In the genomic region with DNA sequence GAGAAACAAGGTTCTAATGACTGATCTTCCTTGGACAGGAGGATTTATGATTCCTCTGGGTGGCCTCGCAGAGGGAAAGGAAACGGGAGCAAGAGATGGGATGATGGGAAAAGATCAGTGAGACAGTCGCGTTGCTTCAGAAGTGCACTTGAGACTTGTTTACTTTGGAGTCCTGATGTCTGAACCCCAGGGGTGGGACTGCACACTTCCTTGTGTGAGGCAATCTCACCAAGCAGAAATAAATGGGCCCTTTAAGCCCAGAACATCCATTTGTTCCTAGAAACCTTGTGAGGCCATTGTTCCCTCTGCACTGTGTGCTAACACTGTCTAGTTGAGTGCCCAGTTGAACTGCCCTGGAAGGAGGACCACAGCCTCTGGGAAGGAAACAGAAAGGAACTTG, we compare ENCODE assay signal across 24 mouse cellular contexts.
DNase-seq lines count a peak whose midpoint lies in the region; ATAC-seq and TF ChIP-seq lines count a peak whose summit lies in the region.
"Had no signal": no experiment of that assay in that cellular context is flagged by ENCODE, and none has a peak within 500 bp of the region (broad histone marks: within the 10 kb centered on the region; RNA-seq: fewer than 3 reads in every experiment).

No protein-coding gene starts in this region.

- 16% methylated on average over 4 of the region's 4 CpGs for WGBS in kidney, postnatal 0 days
- 12% methylated on average over 4 of the region's 4 CpGs for WGBS in intestine, embryonic 14.5 days

- H3K36me3 ChIP-seq in kidney, postnatal 0 days (ENCODE audit: insufficient read depth, low read length): no peaks in the 10 kb centered on the region
- no peaks in the 10 kb centered on the region for H3K36me3 ChIP-seq in intestine, embryonic 14.5 days (ENCODE audit: control insufficient read depth, insufficient read depth, low read length)
- peaks cover 9% of the 10 kb centered on the region for H3K36me3 ChIP-seq in megakaryocyte, embryonic 14.5 days (replicated peaks; ENCODE audit: low read length)
- H3K36me3 ChIP-seq: embryonic facial prominence, embryonic 10.5 days; forebrain, embryonic 10.5 days; heart, embryonic 10.5 days; limb, embryonic 13.5 days; liver, embryonic 13.5 days; lung, embryonic 15.5 days; neural tube, embryonic 15.5 days had no signal

- peak overlapping the region; percentile 84 for H3K27ac ChIP-seq in gastrocnemius, adult 2 months
- no peak overlapping the region; the same call in 1 of the 2 replicates for H3K27ac ChIP-seq in kidney, postnatal 0 days
- H3K27ac ChIP-seq in intestine, embryonic 14.5 days (ENCODE audit: low read depth): no peak overlapping the region
- H3K27ac ChIP-seq: embryonic facial prominence, embryonic 10.5 days; forebrain, embryonic 10.5 days; heart, embryonic 10.5 days; limb, embryonic 13.5 days; lung, embryonic 15.5 days; neural tube, embryonic 15.5 days had no signal

- no peaks in the 10 kb centered on the region for H3K27me3 ChIP-seq in kidney, postnatal 0 days (ENCODE audit: insufficient read depth, low read length)
- no peaks in the 10 kb centered on the region for H3K27me3 ChIP-seq in intestine, embryonic 14.5 days (replicated peaks; ENCODE audit: control insufficient read depth, insufficient read depth, low read length)
- H3K27me3 ChIP-seq in megakaryocyte, embryonic 14.5 days (replicated peaks): no peaks in the 10 kb centered on the region
- H3K27me3 ChIP-seq: limb, embryonic 13.5 days; liver, embryonic 13.5 days; lung, embryonic 15.5 days; neural tube, embryonic 15.5 days had no signal

- intact Hi-C loops in gastrocnemius, adult 2 months (cut with DNase I): loop anchor here (5.0 kb wide), 2 partner anchors 237 to 527 kb away; partner anchors contain the start of gene Zfand5

- no peak for ATAC-seq in kidney, postnatal 0 days (replicated peaks; ENCODE audit: low FRiP score, low read depth)
- no peak; the same call in 1 of the 2 replicates for ATAC-seq in intestine, embryonic 14.5 days (replicated peaks; ENCODE audit: low FRiP score, low TSS enrichment, low read depth)
- ATAC-seq: forebrain, postnatal 0 days; hindbrain, embryonic 16.5 days had no signal

- H3K4me1 ChIP-seq in kidney, postnatal 0 days (replicated peaks; ENCODE audit: insufficient read depth, low read length): peaks cover 11% of the 10 kb centered on the region; the same call in 1 of the 2 replicates
- H3K4me1 ChIP-seq in intestine, embryonic 14.5 days (replicated peaks; ENCODE audit: control insufficient read depth, insufficient read depth, low read length): peaks cover 13% of the 10 kb centered on the region
- peaks cover 96% of the 10 kb centered on the region for H3K4me1 ChIP-seq in megakaryocyte, embryonic 14.5 days
- H3K4me1 ChIP-seq: lung, embryonic 15.5 days had no signal

- no peak for DNase-seq in gastrocnemius, adult 2 months
- DNase-seq in gastrocnemius, postnatal 10 days: no peak
- peak; percentile 63 for DNase-seq in kidney, postnatal 0 days (ENCODE audit: low spot score)
- DNase-seq in kidney, adult 11 months: no peak
- peak; percentile 56 for DNase-seq in intestine, embryonic 14.5 days (ENCODE audit: low spot score)
- DNase-seq in adrenal gland, adult 18-20 months (ENCODE audit: low spot score in 2 of 2): no peak
- no peak for DNase-seq in spleen, postnatal 4 days (ENCODE audit: low spot score in 2 of 2)
- DNase-seq: adrenal gland, postnatal 25 days; cerebellum, adult 11 months; cerebellum, adult 9-11 months; forebrain, postnatal 0 days; kidney, postnatal 25 days; liver, embryonic 13.5 days; lung, postnatal 4 days; thymus, postnatal 14 days had no signal

- H3K4me3 ChIP-seq in gastrocnemius, adult 2 months: no peak overlapping the region
- no peak overlapping the region for H3K4me3 ChIP-seq in kidney, postnatal 0 days (replicated peaks; ENCODE audit: low read depth, low read length)
- no peak overlapping the region for H3K4me3 ChIP-seq in intestine, embryonic 14.5 days (ENCODE audit: low read depth, low read length)
- peak overlapping the region; percentile 88 for H3K4me3 ChIP-seq in megakaryocyte, embryonic 14.5 days (replicated peaks)
- H3K4me3 ChIP-seq: embryonic facial prominence, embryonic 10.5 days; forebrain, embryonic 10.5 days; heart, embryonic 10.5 days; limb, embryonic 13.5 days; liver, embryonic 13.5 days; lung, embryonic 15.5 days; neural tube, embryonic 15.5 days had no signal

- no peak overlapping the region for H3K4me2 ChIP-seq in kidney, postnatal 0 days (ENCODE audit: low read length)
- H3K4me2 ChIP-seq in intestine, embryonic 14.5 days (ENCODE audit: low read length): peak overlapping the region; percentile 4; the same call in 1 of the 2 replicates
- H3K4me2 ChIP-seq: limb, embryonic 13.5 days; liver, embryonic 13.5 days; lung, embryonic 15.5 days; midbrain, embryonic 11.5 days; neural tube, embryonic 15.5 days had no signal

- TF ChIP-seq CTCF in gastrocnemius, adult 2 months (IDR thresholded peaks at IDR 0.05): no peak
- TF ChIP-seq CTCF in kidney, postnatal 0 days (IDR thresholded peaks at IDR 0.05; ENCODE audit: low read depth): no peak

- no peaks in the 10 kb centered on the region for H3K9me3 ChIP-seq in kidney, postnatal 0 days (replicated peaks; ENCODE audit: low read length)
- H3K9me3 ChIP-seq in intestine, embryonic 14.5 days (ENCODE audit: control insufficient read depth, low read length): no peaks in the 10 kb centered on the region
- no peaks in the 10 kb centered on the region for H3K9me3 ChIP-seq in megakaryocyte, embryonic 14.5 days
- H3K9me3 ChIP-seq: embryonic facial prominence, embryonic 10.5 days; forebrain, embryonic 10.5 days; heart, embryonic 10.5 days; limb, embryonic 13.5 days; liver, embryonic 13.5 days; lung, embryonic 15.5 days; neural tube, embryonic 15.5 days had no signal

- no peak overlapping the region for H3K9ac ChIP-seq in kidney, postnatal 0 days (ENCODE audit: low read depth, low read length)
- no peak overlapping the region for H3K9ac ChIP-seq in intestine, embryonic 14.5 days (ENCODE audit: low read length)
- H3K9ac ChIP-seq: forebrain, postnatal 0 days; limb, embryonic 13.5 days; liver, embryonic 13.5 days; lung, embryonic 15.5 days; neural tube, embryonic 15.5 days had no signal

Comparison
In these comparisons a context has a peak if more than half of its experiments do, and no peak if none do; other contexts are left out.
1. DNase-seq: peak in kidney, postnatal 0 days (single experiment) and intestine, embryonic 14.5 days (single experiment); none in gastrocnemius, adult 2 months (single experiment), gastrocnemius, postnatal 10 days (single experiment), kidney, adult 11 months (single experiment), adrenal gland, adult 18-20 months (0 of 2) and spleen, postnatal 4 days (0 of 2).